Mouse (Mus musculus): ENCODE results near the gene Slc35a5. TPM values are rescaled to one million over a fixed set of nuclear protein-coding genes. Genes with fewer than 3 reads are reported as not detected.

Slc35a5 gene
- polyA plus RNA-seq, 1 experiment from 2014 or later = 15.4 TPM

GRCm38 (mm10) chr16:45108203-45108878 is 50.2 kb downstream of the Slc35a5 start:
- Histone ChIP-seq H3K27me3 (no peaks in the 10 kb centered on the region), H3K27ac (no peak overlapping the region), H3K9ac (no peak overlapping the region), H3K4me1 (0 out of 2 replicates have a peak, but pooled peaks cover 6% of the 10 kb centered on the region), H3K4me3 (no peak overlapping the region), H3K9me3 (no peaks in the 10 kb centered on the region), H3K36me3 (no peaks in the 10 kb centered on the region), H3K4me2 (replicated peaks) (no peak overlapping the region)
- WGBS = 70% methylated on average over 5 of the region's 5 CpGs
- no peak for ATAC-seq (ENCODE audit: insufficient number of reproducible peaks, insufficient read depth, low FRiP score, low TSS enrichment)

GRCm38 (mm10) chr16:45104993-45105392 is 53.5 kb downstream of the Slc35a5 start:
- Histone ChIP-seq H3K4me1 (no peaks in the 10 kb centered on the region), H3K27me3 (no peaks in the 10 kb centered on the region), H3K36me3 (no peaks in the 10 kb centered on the region), H3K9me3 (no peaks in the 10 kb centered on the region), H3K4me2 (replicated peaks) (no peak overlapping the region), H3K4me3 (no peak overlapping the region), H3K27ac (no peak overlapping the region), H3K9ac (no peak overlapping the region)
- ATAC-seq (ENCODE audit: insufficient number of reproducible peaks, insufficient read depth, low FRiP score, low TSS enrichment) = no peak
- 68% methylated on average over 3 of the region's 3 CpGs for WGBS

GRCm38 (mm10) chr16:45100892-45101291 is 57.6 kb downstream of the Slc35a5 start:
- no peak overlapping the region for H3K4me3 ChIP-seq
- no peak overlapping the region for H3K9ac ChIP-seq
- WGBS = 80% methylated on average over 3 of the region's 3 CpGs
- no peak overlapping the region for H3K4me2 ChIP-seq (replicated peaks)
- no peaks in the 10 kb centered on the region for H3K9me3 ChIP-seq
- H3K27ac ChIP-seq = no peak overlapping the region
- H3K36me3 ChIP-seq = no peaks in the 10 kb centered on the region
- no peak for ATAC-seq (ENCODE audit: insufficient number of reproducible peaks, insufficient read depth, low FRiP score, low TSS enrichment)
- 0 out of 2 replicates have a peak, but pooled peaks cover 4% of the 10 kb centered on the region for H3K4me1 ChIP-seq
- H3K27me3 ChIP-seq = no peaks in the 10 kb centered on the region

GRCm38 (mm10) chr16:45098886-45099210 is 59.7 kb downstream of the Slc35a5 start:
- no peaks in the 10 kb centered on the region for H3K36me3 ChIP-seq
- WGBS = 55% methylated on average over 6 of the region's 6 CpGs
- H3K4me2 ChIP-seq (replicated peaks) = peak overlapping the region; percentile 1; the same call in 1 of the 2 replicates
- H3K27me3 ChIP-seq = no peaks in the 10 kb centered on the region
- H3K9me3 ChIP-seq = no peaks in the 10 kb centered on the region
- no peak overlapping the region for H3K27ac ChIP-seq
- ATAC-seq (ENCODE audit: insufficient number of reproducible peaks, insufficient read depth, low FRiP score, low TSS enrichment) = no peak
- H3K4me3 ChIP-seq = no peak overlapping the region
- 0 out of 2 replicates have a peak, but pooled peaks cover 12% of the 10 kb centered on the region for H3K4me1 ChIP-seq
- H3K9ac ChIP-seq = no peak overlapping the region

GRCm38 (mm10) chr16:45098186-45098885 is 60.2 kb downstream of the Slc35a5 start:
- Histone ChIP-seq H3K36me3 (no peaks in the 10 kb centered on the region), H3K27ac (no peak overlapping the region), H3K4me3 (no peak overlapping the region), H3K9me3 (no peaks in the 10 kb centered on the region), H3K4me2 (replicated peaks) (peak overlapping the region; percentile 1; the same call in 1 of the 2 replicates), H3K27me3 (no peaks in the 10 kb centered on the region), H3K9ac (no peak overlapping the region), H3K4me1 (peaks cover 13% of the 10 kb centered on the region; the same call in 1 of the 2 replicates)
- WGBS = 65% methylated on average over 10 of the region's 10 CpGs
- no peak for ATAC-seq (ENCODE audit: insufficient number of reproducible peaks, insufficient read depth, low FRiP score, low TSS enrichment)

- H3K4me1 ChIP-seq = peaks cover 18% of the 10 kb centered on the region; the same call in 1 of the 2 replicates
Observed at GRCm38 (mm10) chr16:45097467-45097866, 61.0 kb downstream of the Slc35a5 start.

GRCm38 (mm10) chr16:45095561-45096482 is 62.7 kb downstream of the Slc35a5 start:
- Histone ChIP-seq H3K27ac (no peak overlapping the region), H3K4me1 (peaks cover 18% of the 10 kb centered on the region; the same call in 1 of the 2 replicates), H3K36me3 (no peaks in the 10 kb centered on the region), H3K9ac (no peak overlapping the region), H3K9me3 (no peaks in the 10 kb centered on the region), H3K27me3 (no peaks in the 10 kb centered on the region), H3K4me3 (no peak overlapping the region), H3K4me2 (replicated peaks) (no peak overlapping the region)
- ATAC-seq (ENCODE audit: insufficient number of reproducible peaks, insufficient read depth, low FRiP score, low TSS enrichment) = no peak
- WGBS = 91% methylated on average over 26 of the region's 26 CpGs

More at GRCm38 (mm10) chr16:45097467-45097866, 61.0 kb downstream of the Slc35a5 start:
- no peaks in the 10 kb centered on the region for H3K27me3 ChIP-seq
- no peak overlapping the region for H3K27ac ChIP-seq
- no peak overlapping the region for H3K4me2 ChIP-seq (replicated peaks)
- H3K36me3 ChIP-seq = no peaks in the 10 kb centered on the region
- no peak for ATAC-seq (ENCODE audit: insufficient number of reproducible peaks, insufficient read depth, low FRiP score, low TSS enrichment)
- H3K4me3 ChIP-seq = no peak overlapping the region
- H3K9ac ChIP-seq = no peak overlapping the region
- WGBS = 93% methylated on average over 2 of the region's 2 CpGs
- H3K9me3 ChIP-seq = no peaks in the 10 kb centered on the region

GRCm38 (mm10) chr16:45095030-45095429 is 63.5 kb downstream of the Slc35a5 start:
- H3K9ac ChIP-seq = 0 out of 2 replicates have a peak overlapping the region, but pooled peaks have one; percentile 52
- 92% methylated on average over 13 of the region's 13 CpGs for WGBS
- no peak overlapping the region for H3K27ac ChIP-seq
- no peaks in the 10 kb centered on the region for H3K27me3 ChIP-seq
- H3K9me3 ChIP-seq = no peaks in the 10 kb centered on the region
- no peaks in the 10 kb centered on the region for H3K36me3 ChIP-seq
- H3K4me2 ChIP-seq (replicated peaks) = peak overlapping the region; percentile 50
- ATAC-seq (ENCODE audit: insufficient number of reproducible peaks, insufficient read depth, low FRiP score, low TSS enrichment) = no peak
- H3K4me1 ChIP-seq = peaks cover 18% of the 10 kb centered on the region; the same call in 1 of the 2 replicates
- peak overlapping the region; percentile 45; the same call in 1 of the 2 replicates for H3K4me3 ChIP-seq

- Histone ChIP-seq H3K4me2 (replicated peaks) (peak overlapping the region; percentile 50), H3K27me3 (no peaks in the 10 kb centered on the region), H3K4me1 (peaks cover 17% of the 10 kb centered on the region; the same call in 1 of the 2 replicates), H3K4me3 (peak overlapping the region; percentile 45), H3K36me3 (no peaks in the 10 kb centered on the region), H3K9me3 (no peaks in the 10 kb centered on the region), H3K27ac (peak overlapping the region; percentile 79; the same call in 1 of the 2 replicates), H3K9ac (peak overlapping the region; percentile 52)
- no peak for ATAC-seq (ENCODE audit: insufficient number of reproducible peaks, insufficient read depth, low FRiP score, low TSS enrichment)
- 4% methylated on average over 9 of the region's 9 CpGs for WGBS
Observed at GRCm38 (mm10) chr16:45094136-45094756, 64.3 kb downstream of the Slc35a5 start.

GRCm38 (mm10) chr16:45093137-45093731 is 65.3 kb downstream of the Slc35a5 start, which contains the start of gene Ccdc80:
Gene Ccdc80 (plus strand): TSS chr16:45093402.
- peak within 1 kb of the TSS; percentile 52 for H3K9ac ChIP-seq
- peak within 1 kb of the TSS; percentile 79 for H3K27ac ChIP-seq
- no peaks in the 10 kb centered on the region for H3K27me3 ChIP-seq
- WGBS = 14% methylated on average over 6 of the region's 6 CpGs
- ATAC-seq (ENCODE audit: insufficient number of reproducible peaks, insufficient read depth, low FRiP score, low TSS enrichment) = peak; percentile 86
- H3K4me3 ChIP-seq = peak within 1 kb of the TSS; percentile 45
- H3K4me1 ChIP-seq = peaks cover 14% of the 10 kb centered on the region; the same call in 1 of the 2 replicates
- H3K9me3 ChIP-seq = no peaks in the 10 kb centered on the region
- H3K36me3 ChIP-seq = no peaks in the 10 kb centered on the region
- peak within 1 kb of the TSS; percentile 50 for H3K4me2 ChIP-seq (replicated peaks)
